Mouse (Mus musculus) B cell, adult 2 months (primary cell): ENCODE results near the gene Arr3.
A peak's percentile ranks its signal among the peaks of the same experiment; 100 is the strongest.

Source experiments
- DNase-seq, 2 experiments: peaks; one replicate each; pipeline ENCODE4 v3.0.0; 2022

The Arr3 gene

GRCm38 (mm10) chrX:100605314-100605713 is at the start of gene Arr3:
Gene Arr3 (plus strand): TSS chrX:100605497.
- DNase-seq: no peak

DNA sequence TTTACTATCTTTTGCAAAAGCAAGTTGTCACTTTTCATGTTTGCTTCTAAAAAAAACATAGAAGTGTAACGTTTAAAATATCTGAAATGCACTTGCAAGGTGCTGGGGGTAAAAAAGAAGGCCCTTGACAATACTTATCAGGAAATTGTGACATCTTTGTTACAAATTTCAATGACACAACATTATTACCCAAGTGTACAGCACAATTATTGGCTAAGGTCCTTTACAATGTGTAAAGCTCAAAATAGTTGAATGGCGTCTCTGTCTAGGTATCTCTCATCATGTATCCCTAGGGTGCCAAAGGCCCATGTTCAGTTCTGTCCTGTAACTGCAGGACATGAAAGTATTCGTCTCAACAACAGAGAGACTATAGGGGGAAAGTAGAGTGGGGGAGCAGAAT is 49.3 kb upstream of the Arr3 start:
- DNase-seq: no peak

DNA sequence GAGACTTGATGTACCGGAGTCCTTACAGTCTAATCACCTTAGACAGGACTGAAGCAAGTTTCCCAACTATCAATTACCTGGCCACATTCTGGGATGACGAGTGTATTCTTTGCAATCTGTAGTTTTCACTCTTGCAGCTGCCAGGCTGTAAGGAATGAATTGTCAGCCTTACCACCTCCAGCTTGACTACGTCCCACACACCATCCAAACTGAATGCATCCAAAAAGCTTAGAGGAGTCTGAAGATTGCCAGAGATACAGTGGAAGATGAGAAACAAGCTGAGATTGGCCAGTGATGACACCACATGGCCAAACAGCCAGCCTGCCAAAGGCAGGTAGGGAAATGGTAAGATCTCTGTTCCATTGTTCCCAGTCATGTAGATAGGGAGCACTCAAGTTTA is 39.6 kb upstream of the Arr3 start:
- DNase-seq: no peak

- no peak for DNase-seq
Measured at GRCm38 (mm10) chrX:100571951-100572350, 33.3 kb upstream of the Arr3 start, which contains the start of gene Awat1. Gene Awat1 (plus strand): TSS chrX:100572251.

- no peak for DNase-seq
Measured at GRCm38 (mm10) chrX:100594791-100595190, 10.5 kb upstream of the Arr3 start, which contains the start of gene P2ry4. Gene P2ry4 (minus strand): TSS chrX:100594869.

DNA sequence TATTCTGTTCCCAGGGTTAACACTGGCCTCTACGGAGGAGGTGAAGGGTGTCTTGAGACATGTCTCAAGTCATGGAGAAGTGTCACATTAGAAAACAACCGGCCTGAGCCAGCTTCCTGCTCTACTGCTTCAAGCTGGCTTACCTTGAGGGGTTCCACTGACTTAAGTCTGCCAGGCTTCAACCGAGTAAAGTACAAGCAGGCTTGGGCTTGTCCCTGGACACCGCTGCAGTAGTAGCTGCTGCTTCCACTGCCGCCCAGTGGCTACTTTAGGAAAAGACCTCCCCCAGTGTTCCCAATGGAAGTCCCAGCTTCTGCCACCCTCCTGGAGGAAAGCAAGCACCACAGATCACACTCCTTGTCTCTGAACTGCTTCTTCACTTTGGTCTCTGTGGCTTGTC is 7.9 kb upstream of the Arr3 start:
- no peak for DNase-seq

GRCm38 (mm10) chrX:100599755-100600154 is 5.5 kb upstream of the Arr3 start:
- DNase-seq: no peak

GRCm38 (mm10) chrX:100618488-100618887 is 13.2 kb downstream of the Arr3 start:
- no peak for DNase-seq

GRCm38 (mm10) chrX:100621366-100621765 is 16.1 kb downstream of the Arr3 start:
- DNase-seq: no peak

- DNase-seq: no peak
Measured at GRCm38 (mm10) chrX:100624242-100624641, 18.9 kb downstream of the Arr3 start.

GRCm38 (mm10) chrX:100625146-100625545 is 19.8 kb downstream of the Arr3 start:
- no peak for DNase-seq

- DNase-seq: no peak
Measured at GRCm38 (mm10) chrX:100625546-100625801, 20.2 kb downstream of the Arr3 start, which contains the start of gene Kif4. Gene Kif4 (plus strand): TSS chrX:100625737.

DNA sequence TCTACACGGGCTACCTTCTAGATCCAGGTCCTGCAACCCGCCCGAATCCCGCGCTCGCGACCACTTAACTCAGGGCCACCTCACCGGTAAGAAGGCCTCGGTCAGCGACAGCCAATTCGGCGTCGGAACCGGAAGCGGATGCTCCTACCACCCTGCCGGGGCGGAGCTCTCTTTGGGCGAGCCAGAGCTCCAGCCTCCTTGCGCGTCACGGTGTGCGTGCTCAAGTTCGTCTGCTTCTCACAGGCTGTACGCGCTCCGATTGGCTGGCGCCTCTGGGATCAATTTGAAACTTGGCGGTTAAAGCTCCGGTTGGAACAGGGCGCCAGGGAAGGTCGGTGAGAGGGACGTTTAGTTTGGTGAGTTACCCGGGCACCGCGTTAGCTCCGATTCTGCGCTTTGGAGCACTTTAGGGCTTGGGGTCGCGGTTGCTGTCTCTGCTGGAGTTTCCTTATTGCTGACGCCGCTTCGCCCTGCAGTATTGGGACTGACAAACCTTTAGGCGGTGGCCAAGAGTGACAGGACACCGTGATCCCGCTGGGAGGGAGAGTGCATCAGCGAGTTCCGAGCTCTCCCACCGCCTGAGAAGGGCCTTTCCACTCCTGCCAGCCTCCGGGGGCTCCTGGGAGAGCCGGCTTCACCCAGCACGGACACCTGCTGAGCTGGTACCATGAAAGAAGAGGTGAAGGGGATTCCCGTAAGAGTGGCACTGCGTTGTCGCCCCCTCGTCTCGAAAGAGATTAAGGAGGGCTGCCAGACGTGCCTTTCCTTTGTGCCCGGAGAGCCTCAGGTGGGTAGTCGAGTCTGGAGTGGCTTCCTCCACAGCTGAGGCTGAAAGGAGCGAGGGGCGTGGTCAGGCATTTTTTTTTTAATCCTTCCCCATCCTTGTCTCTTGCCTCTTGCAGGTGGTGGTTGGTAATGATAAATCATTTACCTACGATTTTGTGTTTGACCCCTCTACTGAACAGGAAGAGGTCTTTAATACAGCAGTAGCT is 20.8 kb downstream of the Arr3 start, which contains the start of gene Pdzd11:
TSS of gene Pdzd11 (minus strand) at position 767 of the 992 bp plus-strand sequence.
- peak; percentile 82 to 87 for DNase-seq

DNA sequence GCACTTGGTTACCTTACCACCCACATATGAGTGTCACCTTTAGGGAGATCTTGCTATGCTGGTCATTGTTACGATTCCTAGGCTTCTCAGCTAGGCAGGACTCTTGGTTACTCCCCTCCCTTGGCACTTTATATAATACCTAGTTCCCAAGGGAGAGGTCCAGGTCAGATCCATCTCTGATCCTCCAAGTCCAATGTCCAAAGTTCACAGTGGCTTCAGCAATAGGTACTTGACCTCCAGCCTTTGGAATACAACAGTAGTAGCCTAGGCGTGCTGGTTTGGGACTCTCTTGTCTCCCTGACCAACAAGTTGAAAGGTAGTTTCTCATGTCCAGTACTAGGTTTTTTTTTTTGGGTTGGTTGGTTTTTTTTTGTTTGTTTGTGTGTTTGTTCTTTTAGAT is 23.8 kb downstream of the Arr3 start:
- DNase-seq: no peak

DNA sequence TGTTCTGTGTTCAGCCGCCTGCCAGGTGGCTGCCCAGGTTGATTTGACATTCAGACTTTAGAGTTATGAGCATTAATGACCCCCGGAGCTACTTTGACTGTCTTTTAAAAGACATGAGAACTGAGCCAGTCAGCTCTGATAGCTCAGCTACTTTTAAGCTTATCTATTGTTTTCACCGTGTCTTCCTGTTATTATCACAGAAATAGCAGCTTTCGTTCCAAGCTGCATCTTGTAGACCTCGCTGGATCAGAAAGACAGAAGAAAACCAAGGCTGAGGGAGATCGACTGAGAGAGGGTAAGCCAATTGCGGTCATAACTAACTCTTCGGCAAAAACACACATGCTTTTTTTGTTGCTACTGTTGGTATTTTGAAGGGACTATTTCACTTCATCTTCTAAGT is 33.2 kb downstream of the Arr3 start:
- no peak for DNase-seq

DNA sequence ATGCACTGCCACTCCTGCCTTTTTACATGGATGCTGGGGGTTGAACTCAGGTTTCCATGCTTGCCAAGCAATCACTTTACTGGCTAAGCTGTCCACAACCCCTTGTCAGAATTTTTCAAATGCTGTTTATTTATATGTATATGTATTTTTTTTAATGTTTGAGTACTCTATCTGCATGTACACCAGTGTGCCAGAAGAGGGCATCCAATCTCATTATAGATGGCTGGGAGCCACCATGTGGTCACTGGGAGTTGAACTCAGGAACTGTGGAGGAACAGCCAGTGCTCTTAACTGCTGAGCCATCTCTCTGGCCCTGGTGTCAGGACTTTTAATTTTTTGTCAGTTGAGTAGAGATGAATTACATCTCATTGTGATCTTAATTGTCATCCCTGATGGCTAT is 47.6 kb downstream of the Arr3 start:
- DNase-seq: no peak

DNA sequence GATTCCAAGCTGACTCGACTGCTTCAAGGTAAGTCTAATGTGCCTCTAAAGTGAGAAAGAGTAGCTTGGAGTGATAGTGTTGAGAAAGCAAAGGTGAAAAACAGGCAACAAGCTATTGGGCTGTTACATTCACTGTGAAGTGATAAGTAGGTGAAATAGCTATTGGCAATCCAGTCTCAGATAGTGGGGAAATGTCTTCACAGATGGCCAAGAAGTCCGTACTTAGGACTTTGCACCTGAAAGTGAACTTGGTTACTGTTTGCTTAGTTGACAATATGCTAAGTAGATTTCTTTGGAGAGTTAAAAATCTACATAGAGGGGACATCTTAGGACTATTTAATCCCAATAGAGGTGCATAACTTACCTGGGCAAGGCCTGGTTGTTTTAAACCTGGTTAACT is 59.5 kb downstream of the Arr3 start:
- DNase-seq: no peak
